In genomic region chr11:72361385-72362346, GRCm38 (mm10) we compare ENCODE assay signal across 8 mouse cellular contexts. TPM values are rescaled to one million over a fixed set of nuclear protein-coding genes. Genes with fewer than 3 reads are reported as not detected.
DNase-seq lines count a peak whose midpoint lies in the region; ATAC-seq and TF ChIP-seq lines count a peak whose summit lies in the region.

No protein-coding gene starts in this region.

- peaks cover 29% of the 10 kb centered on the region for H3K4me1 ChIP-seq in E14TG2a.4 (replicated peaks; ENCODE audit: low read depth, low read length)
- H3K4me1 ChIP-seq in forebrain, embryonic 11.5 days (replicated peaks; ENCODE audit: control insufficient read depth, insufficient read depth, low read length) = peaks cover 3% of the 10 kb centered on the region; the same call in 1 of the 2 replicates
- no peaks in the 10 kb centered on the region for H3K4me1 ChIP-seq in liver, embryonic 14.5 days (replicated peaks; ENCODE audit: control insufficient read depth in 2 of 2, insufficient read depth in 2 of 2, low read length in 1 of 2)
- H3K4me1 ChIP-seq in neural tube, embryonic 11.5 days (ENCODE audit: control insufficient read depth, insufficient read depth, low read length) = no peaks in the 10 kb centered on the region

- no peaks in the 10 kb centered on the region for H3K9me3 ChIP-seq in E14TG2a.4 (ENCODE audit: low read length)
- no peaks in the 10 kb centered on the region for H3K9me3 ChIP-seq in forebrain, embryonic 11.5 days (ENCODE audit: control insufficient read depth, low read length)
- no peaks in the 10 kb centered on the region for H3K9me3 ChIP-seq in liver, embryonic 14.5 days (ENCODE audit: control insufficient read depth, low read length)
- no peaks in the 10 kb centered on the region for H3K9me3 ChIP-seq in neural tube, embryonic 11.5 days (ENCODE audit: control insufficient read depth, low read length)

- no peak for TF ChIP-seq CTCF in E14TG2a.4 (conservative IDR thresholded peaks at IDR 0.05; ENCODE audit: low read length)
- no peak for TF ChIP-seq CTCF in liver, embryonic 14.5 days (IDR thresholded peaks at IDR 0.05; ENCODE audit: low read depth)

- H3K4me3 ChIP-seq in E14TG2a.4 (replicated peaks; ENCODE audit: low read length) = peak overlapping the region; percentile 68
- H3K4me3 ChIP-seq in forebrain, embryonic 11.5 days (ENCODE audit: low read depth, low read length) = peak overlapping the region; percentile 42
- peak overlapping the region; percentile 34 to 39 for H3K4me3 ChIP-seq in liver, embryonic 14.5 days (ENCODE audit: insufficient read depth in 1 of 2, low read depth in 2 of 2, low read length in 2 of 2)
- H3K4me3 ChIP-seq in neural tube, embryonic 11.5 days (ENCODE audit: low read depth, low read length) = peak overlapping the region; percentile 45

- no peaks in the 10 kb centered on the region for H3K36me3 ChIP-seq in E14TG2a.4 (ENCODE audit: insufficient read depth, low read length)
- no peaks in the 10 kb centered on the region for H3K36me3 ChIP-seq in forebrain, embryonic 11.5 days (ENCODE audit: control insufficient read depth, insufficient read depth, low read length)
- no peaks in the 10 kb centered on the region for H3K36me3 ChIP-seq in liver, embryonic 14.5 days (replicated peaks; ENCODE audit: control insufficient read depth, insufficient read depth, low read depth)
- no peaks in the 10 kb centered on the region for H3K36me3 ChIP-seq in neural tube, embryonic 11.5 days (ENCODE audit: control insufficient read depth, insufficient read depth, low read length)

- H3K9ac ChIP-seq in forebrain, embryonic 11.5 days (ENCODE audit: low read length) = peak overlapping the region; percentile 74
- H3K9ac ChIP-seq in liver, embryonic 14.5 days (replicated peaks) = no peak overlapping the region
- H3K9ac ChIP-seq in neural tube, embryonic 11.5 days (ENCODE audit: low read length) = peak overlapping the region; percentile 74

- WGBS in forebrain, embryonic 11.5 days = 8% methylated on average over 42 of the region's 42 CpGs
- WGBS in liver, embryonic 14.5 days (ENCODE audit: insufficient replicate concordance) = 11% methylated on average over 42 of the region's 42 CpGs
- 10% methylated on average over 42 of the region's 42 CpGs for WGBS in neural tube, embryonic 11.5 days

- DNase-seq in brain, adult 2 months (ENCODE audit: low read depth, low spot score) = peak; percentile 82
- peak; percentile 89 for DNase-seq in forebrain, embryonic 11.5 days (ENCODE audit: low spot score)
- DNase-seq in heart, postnatal 4 days = peak; percentile 67
- peak; percentile 72 for DNase-seq in layer of hippocampus, adult 11-12 months (ENCODE audit: low spot score)
- peak in 2 of 3 experiments; percentile 10 to 15 for DNase-seq in liver, embryonic 14.5 days (ENCODE audit: low read depth in 3 of 3, low spot score in 3 of 3)
- peak; percentile 89 for DNase-seq in neural tube, embryonic 11.5 days (ENCODE audit: low spot score)
- DNase-seq in testis, postnatal 14 days (ENCODE audit: low spot score) = peak; percentile 64

- no peak for TF ChIP-seq EP300 in liver, embryonic 14.5 days (IDR thresholded peaks at IDR 0.05; ENCODE audit: low read depth)

- H3K4me2 ChIP-seq in forebrain, embryonic 11.5 days (ENCODE audit: low read depth, low read length, severe bottlenecking) = peak overlapping the region; percentile 88
- peak overlapping the region; percentile 64 for H3K4me2 ChIP-seq in liver, embryonic 14.5 days (ENCODE audit: low read depth)
- peak overlapping the region; percentile 80 for H3K4me2 ChIP-seq in neural tube, embryonic 11.5 days (ENCODE audit: low read depth)

- peaks cover 5% of the 10 kb centered on the region; the same call in 1 of the 2 replicates for H3K27me3 ChIP-seq in E14TG2a.4 (ENCODE audit: insufficient read depth, low read length)
- no peaks in the 10 kb centered on the region for H3K27me3 ChIP-seq in forebrain, embryonic 11.5 days (ENCODE audit: control insufficient read depth, insufficient read depth, low read length)
- peaks cover 4% of the 10 kb centered on the region; the same call in 1 of the 2 replicates for H3K27me3 ChIP-seq in liver, embryonic 14.5 days (ENCODE audit: control insufficient read depth, insufficient read depth, low read length)
- H3K27me3 ChIP-seq in neural tube, embryonic 11.5 days (ENCODE audit: control insufficient read depth, insufficient read depth, low read length) = no peaks in the 10 kb centered on the region

- peak; percentile 89 for ATAC-seq in forebrain, embryonic 11.5 days (replicated peaks; ENCODE audit: low FRiP score)
- no peak for ATAC-seq in liver, embryonic 14.5 days (ENCODE audit: insufficient read depth)
- peak; percentile 71 for ATAC-seq in neural tube, embryonic 11.5 days (ENCODE audit: insufficient read depth, low FRiP score, low TSS enrichment)

- H3K27ac ChIP-seq in forebrain, embryonic 11.5 days (ENCODE audit: low read depth, low read length) = no peak overlapping the region
- H3K27ac ChIP-seq in liver, embryonic 14.5 days = no peak overlapping the region
- H3K27ac ChIP-seq in neural tube, embryonic 11.5 days (ENCODE audit: low read depth, low read length) = peak overlapping the region; percentile 39; the same call in 1 of the 2 replicates

RNA-seq across cellular contexts. Expression of gene Tekt1, which starts 0.6 kb away (rescaled TPM):
- 5.2 and 5.3 TPM in 2 replicates for polyA plus RNA-seq in forebrain, embryonic 11.5 days (2014; fragmentation: Nextera tagmentation; extraction: Ambion mirVana)
- under 1 TPM; 0.26 to 0.50 TPM for total RNA-seq in heart, postnatal 4 days (2021)
- polyA plus RNA-seq in liver, embryonic 14.5 days (2012; rRNA removed) = not detected in 2 replicates
- not detected in 2 replicates for polyA plus RNA-seq in liver, embryonic 14.5 days (2014; fragmentation: Nextera tagmentation; extraction: Ambion mirVana)
- polyA plus RNA-seq in neural tube, embryonic 11.5 days (2014; fragmentation: Nextera tagmentation; extraction: Ambion mirVana) = 4.2 and 4.3 TPM in 2 replicates

RNA-seq across cellular contexts. Expression of gene Fbxo39, which starts 47.4 kb away (rescaled TPM):
- polyA plus RNA-seq in forebrain, embryonic 11.5 days (2014; fragmentation: Nextera tagmentation; extraction: Ambion mirVana) = not detected in 2 replicates
- not detected for total RNA-seq in heart, postnatal 4 days (2021)
- polyA plus RNA-seq in liver, embryonic 14.5 days (2012; rRNA removed) = not detected in 2 replicates
- polyA plus RNA-seq in liver, embryonic 14.5 days (2014; fragmentation: Nextera tagmentation; extraction: Ambion mirVana) = not detected in 2 replicates
- not detected in 2 replicates for polyA plus RNA-seq in neural tube, embryonic 11.5 days (2014; fragmentation: Nextera tagmentation; extraction: Ambion mirVana)

RNA-seq across cellular contexts. Expression of gene Smtnl2, which starts 49.8 kb away (rescaled TPM):
- polyA plus RNA-seq in forebrain, embryonic 11.5 days (2014; fragmentation: Nextera tagmentation; extraction: Ambion mirVana) = 5.0 and 7.0 TPM in 2 replicates
- total RNA-seq in heart, postnatal 4 days (2021) = 10 to 100 TPM; 62.2 to 63.4 TPM
- polyA plus RNA-seq in liver, embryonic 14.5 days (2012; rRNA removed) = 1.1 and 1.3 TPM in 2 replicates
- 0.85 and 0.86 TPM in 2 replicates for polyA plus RNA-seq in liver, embryonic 14.5 days (2014; fragmentation: Nextera tagmentation; extraction: Ambion mirVana)
- polyA plus RNA-seq in neural tube, embryonic 11.5 days (2014; fragmentation: Nextera tagmentation; extraction: Ambion mirVana) = 12.6 and 13.2 TPM in 2 replicates

Comparison
In these comparisons a context has a peak if more than half of its experiments do, and no peak if none do; other contexts are left out.
1. DNase-seq: peak in every context shown above with its lines; median percentile 89 in forebrain, embryonic 11.5 days; 89 in neural tube, embryonic 11.5 days; 82 in brain, adult 2 months; 72 in layer of hippocampus, adult 11-12 months; 67 in heart, postnatal 4 days; 64 in testis, postnatal 14 days; 12 in liver, embryonic 14.5 days.